Mouse (Mus musculus) G1E-ER4 (cell line): ENCODE measurements around the gene Dpm2. TPM values are rescaled to one million over a fixed set of nuclear protein-coding genes. Genes with fewer than 3 reads are reported as not detected.

Source experiments
- GATA1 ChIP-seq: IDR thresholded peaks from one replicate; pipeline ENCODE4 v1.8.0; 2012; ENCODE audit warnings: low read length, inconsistent platforms
- polyA plus RNA-seq: library from polyadenylated mRNA; stranded (reverse); fragments of >175 nt; gene quantifications from 2 replicates; pipeline ENCODE4 v1.2.3, GENCODE M21; 2012

The Dpm2 gene
- polyA plus RNA-seq, 1 experiment, result 8.5 TPM

GRCm38 (mm10) chr2:32610610-32611229, 40.1 kb downstream of the Dpm2 start:
- TF ChIP-seq GATA1, result no peak

GRCm38 (mm10) chr2:32612274-32612673, 41.6 kb downstream of the Dpm2 start:
- TF ChIP-seq GATA1, result no peak

- no peak for TF ChIP-seq GATA1
Observed at GRCm38 (mm10) chr2:32617109-32617508, 46.5 kb downstream of the Dpm2 start.

- no peak for TF ChIP-seq GATA1
Observed at GRCm38 (mm10) chr2:32617601-32618000, 46.9 kb downstream of the Dpm2 start.

- TF ChIP-seq GATA1, result no peak
Observed at GRCm38 (mm10) chr2:32618051-32618450, 47.4 kb downstream of the Dpm2 start.

GRCm38 (mm10) chr2:32620682-32621516, 50.2 kb downstream of the Dpm2 start:
- TF ChIP-seq GATA1, result no peak

GRCm38 (mm10) chr2:32621517-32621859, 50.8 kb downstream of the Dpm2 start, which contains the start of gene Ak1:
Gene Ak1, plus strand, starts transcription at chr2:32621758.
- no peak for TF ChIP-seq GATA1

Other genes starting within 250 kb of the Dpm2 start
- gene Ciz1, start 218.5 kb upstream of the Dpm2 start, polyA plus RNA-seq, result 342 and 353 TPM in 2 replicates
- 0.04 and 0.13 TPM in 2 replicates for gene Dnm1, start 217.5 kb upstream of the Dpm2 start, polyA plus RNA-seq
- 68.1 and 99.6 TPM in 2 replicates for gene 1110008P14Rik, start 188.9 kb upstream of the Dpm2 start, polyA plus RNA-seq
- not detected in 2 replicates for gene Lcn2, start 182.6 kb upstream of the Dpm2 start, polyA plus RNA-seq
- 8.1 and 10.6 TPM in 2 replicates for gene Ptges2, start 175.0 kb upstream of the Dpm2 start, polyA plus RNA-seq
- 8.4 and 10.4 TPM in 2 replicates for gene Naif1, start 120.4 kb upstream of the Dpm2 start, polyA plus RNA-seq
- 10.0 and 11.7 TPM in 2 replicates for gene Slc25a25, start 119.4 kb upstream of the Dpm2 start, polyA plus RNA-seq
- 11.4 and 12.0 TPM in 2 replicates for gene Fam102a, start 35.5 kb upstream of the Dpm2 start, polyA plus RNA-seq
- 0.36 TPM in 1 of 2 replicates, not detected in the other for gene Pip5kl1, start 3.9 kb downstream of the Dpm2 start, polyA plus RNA-seq
- gene 9430097D07Rik, start 4.8 kb downstream of the Dpm2 start, polyA plus RNA-seq, result not detected in 2 replicates
- 25.5 and 29.4 TPM in 2 replicates for gene St6galnac4, start 16.2 kb downstream of the Dpm2 start, polyA plus RNA-seq
- gene St6galnac6, start 28.9 kb downstream of the Dpm2 start, polyA plus RNA-seq, result 47.5 and 58.6 TPM in 2 replicates
- gene Ak1, start 50.9 kb downstream of the Dpm2 start, polyA plus RNA-seq, result 0.63 and 0.94 TPM in 2 replicates
- 0.31 and 0.61 TPM in 2 replicates for gene Eng, start 75.7 kb downstream of the Dpm2 start, polyA plus RNA-seq
- gene Fpgs, start 133.3 kb downstream of the Dpm2 start, polyA plus RNA-seq, result 116 and 172 TPM in 2 replicates
- 76.1 and 131 TPM in 2 replicates for gene Cdk9, start 142.2 kb downstream of the Dpm2 start, polyA plus RNA-seq
- gene Sh2d3c, start 150.2 kb downstream of the Dpm2 start, polyA plus RNA-seq, result not detected in 2 replicates
- gene 6330409D20Rik, start 170.2 kb downstream of the Dpm2 start, polyA plus RNA-seq, result not detected in 2 replicates
- gene Tor2a, start 186.4 kb downstream of the Dpm2 start, polyA plus RNA-seq, result 37.0 and 41.8 TPM in 2 replicates
- 0.02 TPM in 1 of 2 replicates, not detected in the other for gene Ttc16, start 204.8 kb downstream of the Dpm2 start, polyA plus RNA-seq
- 5.8 and 7.0 TPM in 2 replicates for gene Ptrh1, start 204.9 kb downstream of the Dpm2 start, polyA plus RNA-seq
- gene Cfap157, start 213.6 kb downstream of the Dpm2 start, polyA plus RNA-seq, result not detected in 2 replicates